46 mouse cellular contexts compared by ENCODE assay signal in genomic region chr3:95569585-95569984, GRCm38 (mm10). TPM values are rescaled to one million over a fixed set of nuclear protein-coding genes. Genes with fewer than 3 reads are reported as not detected.
"Had no signal": no experiment of that assay in that cellular context is flagged by ENCODE, and none has a peak within 500 bp of the region (broad histone marks: within the 10 kb centered on the region; RNA-seq: fewer than 3 reads in every experiment).

No protein-coding gene starts in this region.

- H3K9ac ChIP-seq: limb, embryonic 12.5 days; limb, embryonic 13.5 days; limb, embryonic 15.5 days; liver, embryonic 12.5 days; liver, embryonic 13.5 days; liver, embryonic 14.5 days; liver, embryonic 15.5 days; liver, postnatal 0 days; lung, embryonic 14.5 days; lung, embryonic 15.5 days; midbrain, embryonic 12.5 days; midbrain, embryonic 13.5 days; midbrain, embryonic 15.5 days had no signal

- H3K27ac ChIP-seq: limb, embryonic 10.5 days; limb, embryonic 12.5 days; limb, embryonic 13.5 days; limb, embryonic 15.5 days; liver, embryonic 12.5 days; liver, embryonic 13.5 days; liver, embryonic 14.5 days; liver, embryonic 15.5 days; lung, embryonic 15.5 days; macrophage; midbrain, embryonic 10.5 days; midbrain, embryonic 12.5 days; midbrain, embryonic 13.5 days; midbrain, embryonic 15.5 days had no signal

- H3K27me3 ChIP-seq: limb, embryonic 12.5 days; limb, embryonic 13.5 days; limb, embryonic 15.5 days; liver, embryonic 12.5 days; liver, embryonic 13.5 days; liver, embryonic 15.5 days; lung, embryonic 15.5 days; megakaryocyte, embryonic 14.5 days; midbrain, embryonic 12.5 days; midbrain, embryonic 13.5 days; midbrain, embryonic 15.5 days had no signal

- H3K9me3 ChIP-seq: limb, embryonic 10.5 days; limb, embryonic 12.5 days; limb, embryonic 13.5 days; limb, embryonic 15.5 days; liver, embryonic 12.5 days; liver, embryonic 13.5 days; liver, embryonic 15.5 days; lung, embryonic 15.5 days; megakaryocyte, embryonic 14.5 days; midbrain, embryonic 10.5 days; midbrain, embryonic 12.5 days; midbrain, embryonic 13.5 days; midbrain, embryonic 15.5 days had no signal

- H3K4me1 ChIP-seq: limb, embryonic 10.5 days; limb, embryonic 12.5 days; limb, embryonic 13.5 days; limb, embryonic 15.5 days; liver, embryonic 12.5 days; liver, embryonic 13.5 days; liver, embryonic 15.5 days; lung, embryonic 15.5 days; megakaryocyte, embryonic 14.5 days; midbrain, embryonic 10.5 days; midbrain, embryonic 12.5 days; midbrain, embryonic 13.5 days; midbrain, embryonic 15.5 days had no signal

- H3K36me3 ChIP-seq: limb, embryonic 10.5 days; limb, embryonic 12.5 days; limb, embryonic 13.5 days; limb, embryonic 15.5 days; liver, embryonic 12.5 days; liver, embryonic 13.5 days; liver, embryonic 15.5 days; lung, embryonic 15.5 days; midbrain, embryonic 10.5 days; midbrain, embryonic 12.5 days; midbrain, embryonic 13.5 days; midbrain, embryonic 15.5 days had no signal

- H3K4me3 ChIP-seq: limb, embryonic 10.5 days; limb, embryonic 12.5 days; limb, embryonic 13.5 days; limb, embryonic 15.5 days; liver, embryonic 12.5 days; liver, embryonic 13.5 days; liver, embryonic 15.5 days; lung, embryonic 15.5 days; megakaryocyte, embryonic 14.5 days; midbrain, embryonic 10.5 days; midbrain, embryonic 12.5 days; midbrain, embryonic 13.5 days; midbrain, embryonic 15.5 days; myocyte had no signal

- H3K4me2 ChIP-seq: limb, embryonic 12.5 days; limb, embryonic 13.5 days; limb, embryonic 15.5 days; liver, embryonic 11.5 days; liver, embryonic 12.5 days; liver, embryonic 13.5 days; liver, embryonic 15.5 days; lung, embryonic 14.5 days; lung, embryonic 15.5 days; midbrain, embryonic 11.5 days; midbrain, embryonic 12.5 days; midbrain, embryonic 13.5 days; midbrain, embryonic 15.5 days had no signal

- DNase-seq: left cerebral cortex, postnatal 4 days; liver; liver, embryonic 13.5 days; liver, postnatal 0 days; lung, adult 18-20 months; lung, adult 2 months; lung, embryonic 14.5 days; lung, postnatal 10 days; lung, postnatal 14 days; lung, postnatal 36 days; lung, postnatal 4 days; midbrain, embryonic 14.5 days had no signal

RNA-seq across cellular contexts. Expression of gene Hormad1, which starts 10.1 kb away (rescaled TPM):
- total RNA-seq: left cerebral cortex, adult 8-10 months; left cerebral cortex, postnatal 10 days; left cerebral cortex, postnatal 14 days; left cerebral cortex, postnatal 25 days; left cerebral cortex, postnatal 36 days; left cerebral cortex, postnatal 4 days; liver, adult 2 months; megakaryocyte progenitor cell, adult 5-6 weeks; megakaryocyte-erythroid progenitor cell, adult 5-6 weeks; midbrain, postnatal 0 days; monocyte, adult 5-6 weeks had no signal
- polyA plus RNA-seq: limb, embryonic 10.5 days; limb, embryonic 11.5 days; limb, embryonic 12.5 days; limb, embryonic 13.5 days; limb, embryonic 14.5 days; limb, embryonic 15.5 days; liver, adult 2 months; liver, embryonic 15.5 days; liver, embryonic 16.5 days; liver, postnatal 0 days; lung, adult 2 months; lung, embryonic 14.5 days; lung, embryonic 16.5 days; lung, postnatal 0 days; midbrain, embryonic 10.5 days; midbrain, embryonic 11.5 days; midbrain, embryonic 12.5 days; midbrain, embryonic 13.5 days; midbrain, embryonic 14.5 days; midbrain, embryonic 15.5 days; midbrain, embryonic 16.5 days; midbrain, postnatal 0 days; myocyte; neural tube, embryonic 11.5 days had no signal
